Mouse (Mus musculus) adrenal gland, postnatal 10 days (tissue): ENCODE measurements around the gene Tsc22d1. TPM values are rescaled to one million over a fixed set of nuclear protein-coding genes. Genes with fewer than 3 reads are reported as not detected.
A peak's percentile ranks its signal among the peaks of the same experiment; 100 is the strongest.

Source experiments
- DNase-seq: peaks from one replicate; pipeline ENCODE4 v3.0.0; 2021; ENCODE audit warnings: mixed read lengths
- long read RNA-seq, 2 experiments: library from polyadenylated mRNA; stranded (forward); transcript quantifications; one replicate each; pipeline ENCODE4 v2.0.0; 2021
- total RNA-seq, 2 experiments: library from RNA; stranded (reverse); gene quantifications; 2 replicates each; pipeline ENCODE4 v1.2.3; 2021

The Tsc22d1 gene
- total RNA-seq = 100 to 1,000 TPM; 737 to 939 TPM
- long read RNA-seq, experiment 1, full-length matches to known transcripts = 479 of 601 reads
- long read RNA-seq, experiment 1, partial matches to known transcripts = 0 of 601 reads
- long read RNA-seq, experiment 1, other reads (novel, unspliced or antisense) = 122 of 601 reads
- long read RNA-seq, experiment 2, transcript Tsc22d1-201 (3 exons, 1,762 nt) = major isoform, 304 of 355 reads
- long read RNA-seq, experiment 2, partial matches to known transcripts = 49 of 355 reads
- long read RNA-seq, experiment 2, other reads (novel, unspliced or antisense) = 1 of 355 reads

DNA sequence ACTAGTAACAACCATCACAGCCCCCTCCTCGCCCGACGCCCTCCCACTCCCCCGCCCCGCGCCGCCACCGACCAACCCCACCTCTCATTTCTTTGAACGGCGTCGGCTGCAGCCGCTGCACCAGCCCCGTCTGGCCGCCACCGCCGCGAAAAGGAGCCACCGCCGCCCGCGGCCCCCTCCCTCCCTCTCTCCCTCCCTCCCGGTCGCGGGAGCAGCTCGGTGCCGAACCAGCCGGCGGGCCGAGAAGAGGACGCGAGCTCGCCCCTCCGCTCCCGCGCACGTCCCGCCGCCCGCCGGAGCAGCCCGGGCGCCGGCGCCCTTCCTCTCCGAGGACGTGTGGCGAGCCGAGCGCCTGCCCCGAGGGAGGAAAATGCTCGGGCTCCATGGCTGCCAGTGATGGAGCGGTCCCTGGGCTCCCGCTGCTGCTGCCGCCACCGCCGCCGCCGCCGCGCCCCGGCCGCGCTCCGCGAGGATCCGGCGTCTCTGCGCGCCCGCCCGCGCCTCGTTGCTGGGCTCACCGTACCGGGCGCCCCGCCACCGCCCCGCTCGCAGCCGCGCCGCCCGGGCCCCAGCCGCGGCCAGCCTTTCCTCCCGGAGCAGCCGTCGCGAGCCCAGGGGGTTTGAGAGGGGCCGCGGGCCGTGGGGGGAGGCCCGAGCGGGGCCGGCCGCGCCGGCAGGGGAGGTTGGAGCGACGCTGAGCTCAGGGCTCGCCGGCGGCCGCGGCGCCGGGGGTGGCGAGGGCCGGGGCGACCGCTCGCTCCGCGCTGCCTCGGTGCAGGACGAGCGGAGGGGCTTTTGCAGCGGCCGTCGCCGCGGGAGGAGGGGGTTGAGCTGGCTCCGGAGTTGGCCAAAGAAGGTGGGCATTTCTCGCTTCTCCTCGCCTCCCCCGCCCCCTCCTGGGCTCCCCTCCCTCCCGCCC, at the start of gene Tsc22d1:
Gene Tsc22d1, plus strand, starts transcription at position 100 of the 919 bp plus-strand sequence.
- DNase-seq = no peak

DNA sequence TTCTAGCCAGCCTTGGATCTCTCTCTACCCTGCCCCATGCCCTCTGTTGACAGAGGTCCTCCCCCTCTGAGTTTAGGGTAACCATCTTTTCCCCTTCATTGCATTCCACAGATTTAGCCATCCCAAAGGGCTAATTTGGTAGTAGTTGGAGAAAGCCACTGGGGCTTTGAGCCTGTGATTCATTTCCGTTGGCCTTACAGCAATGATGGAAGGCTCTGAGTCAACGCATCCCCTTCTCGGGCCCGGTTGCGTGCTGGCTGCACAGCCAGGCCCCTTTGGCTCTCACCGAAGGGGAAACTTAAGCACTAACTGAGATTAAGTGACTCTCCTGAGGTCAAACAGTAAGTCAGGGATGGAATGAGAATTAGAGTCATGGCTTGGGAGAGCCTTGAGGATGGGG, 41.1 kb upstream of the Tsc22d1 start:
- DNase-seq = no peak

GRCm38 (mm10) chr14:76374601-76375000, 40.2 kb upstream of the Tsc22d1 start:
- no peak for DNase-seq

- DNase-seq = no peak
These were observed 38.2 kb upstream of the Tsc22d1 start for GRCm38 (mm10) chr14:76376561-76376960.

GRCm38 (mm10) chr14:76379411-76379810, 35.4 kb upstream of the Tsc22d1 start:
- peak; percentile 37 for DNase-seq

DNA sequence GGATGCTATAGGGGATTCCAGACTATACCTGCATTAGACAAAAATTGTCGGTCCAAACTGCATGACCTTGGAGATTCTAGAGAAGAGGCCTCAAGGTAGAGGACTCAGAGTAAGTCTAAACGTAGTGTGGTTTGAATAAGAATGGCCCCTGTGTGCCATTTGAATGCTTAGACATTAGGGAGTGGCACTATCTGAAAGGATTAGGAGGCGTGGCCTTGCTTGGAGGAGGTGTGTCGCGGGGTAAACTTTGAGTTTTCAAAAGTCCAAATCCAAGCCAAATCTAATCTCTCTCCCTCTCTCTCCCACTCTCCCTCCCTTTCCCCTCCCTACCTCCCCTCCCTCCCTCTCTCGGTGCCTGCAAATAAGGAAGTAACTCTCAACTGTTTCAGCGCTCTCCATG, 26.7 kb upstream of the Tsc22d1 start:
- no peak for DNase-seq

DNA sequence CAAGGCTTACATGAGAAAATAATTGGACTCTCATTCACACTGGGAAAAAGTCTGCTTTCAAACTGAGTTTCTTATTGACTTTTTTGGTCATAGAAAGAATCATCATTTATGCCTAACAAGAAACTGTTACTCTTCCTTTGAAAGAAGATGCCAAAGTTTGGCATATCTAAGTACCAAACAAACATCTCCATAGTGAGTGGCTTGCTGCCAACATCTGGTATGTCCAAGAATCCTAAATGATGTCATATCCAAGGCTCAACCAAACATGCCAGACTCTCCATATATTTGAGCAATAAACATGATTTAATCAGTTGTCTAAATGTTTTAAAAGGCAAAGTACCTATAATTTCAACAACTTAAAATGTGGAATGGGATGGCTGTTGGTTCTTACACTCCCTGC, 16.5 kb upstream of the Tsc22d1 start:
- no peak for DNase-seq

GRCm38 (mm10) chr14:76402574-76402973, 12.2 kb upstream of the Tsc22d1 start:
- DNase-seq = no peak

GRCm38 (mm10) chr14:76409111-76409510, 5.7 kb upstream of the Tsc22d1 start:
- no peak for DNase-seq

DNA sequence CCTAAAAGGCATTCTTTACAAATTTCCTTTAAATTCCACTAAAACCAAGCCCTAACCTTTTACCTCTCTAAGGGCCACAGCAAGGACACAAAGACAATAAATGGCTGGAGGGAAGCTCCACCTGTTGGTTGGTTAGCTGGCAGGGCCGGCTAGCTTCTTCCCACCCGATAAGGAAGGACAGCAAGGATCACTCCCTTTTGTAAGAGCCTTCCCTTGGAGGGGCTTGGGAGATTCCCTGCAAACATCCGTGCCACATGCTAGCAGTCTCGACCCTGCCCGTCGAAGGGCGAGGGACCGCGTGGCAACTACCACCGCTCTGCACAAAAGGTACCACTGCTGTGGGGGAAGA, 1.0 kb upstream of the Tsc22d1 start:
- DNase-seq = no peak

DNA sequence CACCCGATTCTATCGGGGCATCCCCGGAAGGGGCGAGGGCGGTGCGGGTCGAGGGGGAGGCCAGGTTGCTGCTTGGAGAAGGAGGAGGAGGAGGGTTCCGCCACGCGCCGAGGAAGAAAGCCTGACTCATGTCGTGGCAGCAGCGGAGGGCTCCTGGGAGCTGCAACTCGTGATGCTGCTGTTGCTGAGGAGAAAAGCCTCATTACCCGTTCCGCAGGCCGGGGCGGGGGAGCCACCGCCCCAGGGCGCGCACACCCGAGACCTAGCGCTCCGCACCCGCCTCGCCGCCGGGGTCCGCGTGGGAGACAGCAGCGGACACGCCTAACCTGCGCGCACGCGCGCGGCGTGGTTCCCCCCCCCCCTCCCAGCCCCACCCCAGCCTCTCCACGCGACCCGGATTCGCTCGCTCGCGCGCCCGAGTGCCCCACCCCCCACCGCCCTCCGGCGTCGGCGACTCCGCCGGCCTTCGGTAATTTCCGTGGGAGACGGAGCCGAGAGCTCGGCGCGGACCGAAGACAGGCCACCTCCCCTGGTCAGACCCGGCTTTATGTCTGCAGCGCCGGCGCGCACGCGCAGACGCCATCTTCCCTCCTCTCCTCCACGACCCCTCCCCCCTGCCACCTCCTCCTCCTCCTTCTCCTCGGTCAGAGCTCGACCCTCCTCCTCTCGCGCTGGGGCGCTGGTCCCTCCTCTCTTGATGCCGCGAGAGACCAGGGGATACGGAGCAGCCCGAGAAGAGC, 469 bp upstream of the Tsc22d1 start:
- DNase-seq = peak; percentile 98

GRCm38 (mm10) chr14:76415781-76416301, 1.1 kb downstream of the Tsc22d1 start:
- peak; percentile 62 for DNase-seq

- no peak for DNase-seq
These were observed 1.7 kb downstream of the Tsc22d1 start for GRCm38 (mm10) chr14:76416366-76417040.

- no peak for DNase-seq
These were observed 2.6 kb downstream of the Tsc22d1 start for GRCm38 (mm10) chr14:76417346-76417745.

GRCm38 (mm10) chr14:76420726-76421125, 6.0 kb downstream of the Tsc22d1 start:
- peak; percentile 29 for DNase-seq

DNA sequence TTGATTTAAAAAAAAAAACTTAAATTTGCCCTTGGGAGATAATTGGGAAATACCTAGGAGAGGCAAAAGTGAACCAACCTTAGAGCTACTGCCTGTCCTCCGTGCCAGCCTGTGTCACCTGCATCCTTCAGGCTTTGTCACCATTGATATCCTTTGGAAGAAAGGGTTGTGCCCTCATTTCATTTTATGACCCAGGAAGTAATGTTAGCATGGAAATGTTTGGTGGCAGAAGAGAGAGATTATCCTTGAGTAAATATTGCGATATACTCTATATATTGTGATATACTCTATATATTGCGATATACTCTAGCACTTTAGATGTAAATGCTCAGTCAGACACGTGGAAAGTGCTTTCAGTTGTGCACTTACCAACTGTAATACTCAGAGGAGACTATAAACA, 6.4 kb downstream of the Tsc22d1 start:
- no peak for DNase-seq

DNA sequence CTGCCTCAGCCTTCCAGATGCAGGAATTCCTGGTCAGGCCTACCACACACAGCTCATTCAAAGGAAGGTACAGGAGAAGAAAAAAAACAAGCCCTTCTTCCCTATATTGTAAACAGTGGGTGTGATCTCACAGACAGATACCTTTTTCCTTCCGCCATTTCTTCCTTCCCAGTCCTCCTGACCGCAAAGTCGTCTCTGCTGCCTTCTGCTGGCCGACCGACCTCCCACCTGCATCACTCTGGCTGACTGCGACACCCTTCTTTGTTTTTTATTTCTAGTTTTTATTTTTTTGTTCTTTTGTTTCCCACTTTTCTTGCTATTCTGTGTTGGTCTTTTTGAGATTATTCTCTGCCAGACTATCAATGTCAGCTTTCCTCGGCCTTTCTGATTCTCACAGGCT, 10.7 kb downstream of the Tsc22d1 start:
- DNase-seq = no peak

- no peak for DNase-seq
These were observed 11.3 kb downstream of the Tsc22d1 start for GRCm38 (mm10) chr14:76425986-76426530.

DNA sequence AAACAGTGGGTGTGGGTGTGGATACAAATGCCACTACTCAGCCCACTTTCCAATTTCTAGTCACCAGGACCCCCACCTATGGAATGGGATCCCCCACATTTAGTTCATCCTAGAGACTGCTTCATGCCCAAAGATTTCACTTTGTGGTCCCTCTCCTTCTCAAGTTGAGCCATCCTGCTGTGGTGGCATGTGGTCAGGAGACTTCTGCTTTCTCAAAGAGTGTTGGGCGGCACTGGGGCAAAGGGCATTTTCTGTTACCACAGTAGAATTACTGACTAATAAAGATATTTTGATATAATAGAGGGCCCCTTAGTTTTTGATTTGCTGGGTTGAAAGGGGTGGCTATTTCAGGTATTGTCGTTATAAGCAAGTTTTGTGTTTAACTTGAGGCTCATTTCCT, 14.1 kb downstream of the Tsc22d1 start:
- no peak for DNase-seq

- no peak for DNase-seq
These were observed 17.2 kb downstream of the Tsc22d1 start for GRCm38 (mm10) chr14:76431918-76432317.

DNA sequence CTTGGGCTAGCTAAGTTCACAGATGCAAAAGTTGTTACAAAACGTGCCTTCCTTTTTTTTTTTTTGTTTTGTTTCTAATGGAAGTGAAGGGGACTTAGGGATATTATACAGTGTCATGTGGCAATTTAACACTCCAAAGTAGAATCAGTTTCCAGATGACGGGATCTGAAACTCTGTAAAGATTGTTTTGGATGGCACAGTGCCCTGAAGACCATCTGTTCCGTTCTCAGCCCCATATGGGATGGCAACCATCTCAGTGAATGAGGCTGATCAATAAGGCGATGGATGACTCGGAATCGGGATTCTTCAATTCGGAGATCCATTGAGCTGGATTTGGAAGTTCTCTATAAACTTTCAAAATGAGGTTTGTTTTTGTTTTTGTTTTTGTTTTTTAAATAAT, 17.6 kb downstream of the Tsc22d1 start:
- no peak for DNase-seq

DNA sequence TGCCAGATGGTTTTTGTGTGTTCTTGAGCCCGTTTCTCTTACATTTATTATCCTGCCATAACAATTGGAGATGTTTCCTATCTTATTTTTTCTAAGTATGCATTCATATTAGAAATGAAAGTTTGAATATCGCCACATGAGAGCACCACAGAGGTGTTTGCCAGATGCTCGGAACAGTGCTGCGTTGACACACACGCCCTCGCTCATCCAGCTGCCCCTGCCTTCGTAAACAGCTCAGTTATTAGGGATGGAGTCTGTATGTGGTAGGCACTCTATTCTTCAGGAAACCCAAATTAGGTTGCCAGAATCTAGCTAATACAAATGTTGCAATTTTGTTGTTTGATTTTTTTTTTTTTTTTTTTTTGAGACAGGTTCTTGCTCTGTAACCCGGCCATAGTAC, 18.1 kb downstream of the Tsc22d1 start:
- DNase-seq = no peak
